17 mouse cellular contexts compared by ENCODE assay signal in genomic region chr9:85862562-85862961, GRCm38 (mm10). TPM values are rescaled to one million over a fixed set of nuclear protein-coding genes. Genes with fewer than 3 reads are reported as not detected.
A peak's percentile ranks its signal among the peaks of the same experiment; 100 is the strongest.
DNase-seq lines count a peak whose midpoint lies in the region; TF ChIP-seq lines count a peak whose summit lies in the region.
"Had no signal": no experiment of that assay in that cellular context is flagged by ENCODE, and none has a peak within 500 bp of the region (broad histone marks: within the 10 kb centered on the region; RNA-seq: fewer than 3 reads in every experiment).

No protein-coding gene starts in this region.

- TF ChIP-seq CTCF in brain, embryonic 14.5 days (IDR thresholded peaks at IDR 0.05; ENCODE audit: borderline replicate concordance, extremely low read depth, insufficient read depth, insufficient read length), result no peak

- TF ChIP-seq POLR2A in brain, embryonic 14.5 days (IDR thresholded peaks at IDR 0.05; ENCODE audit: borderline replicate concordance, extremely low read depth, insufficient read depth, insufficient read length, poor library complexity, severe bottlenecking), result no peak

- intact Hi-C loops in left cerebral cortex, postnatal 4 days (cut with DNase I), result no loop called here

- peak; percentile 27 to 63 for DNase-seq in adrenal gland, adult (ENCODE audit: inconsistent age in 2 of 2, low spot score in 1 of 2)
- DNase-seq in adrenal gland, postnatal 4 days (ENCODE audit: low spot score in 2 of 2), result no peak
- DNase-seq in left cerebral cortex, postnatal 4 days, result peak; percentile 21
- DNase-seq in left cerebral cortex, adult 9 months (ENCODE audit: low spot score in 2 of 2), result no peak
- peak; percentile 15 for DNase-seq in brain, embryonic 14.5 days (ENCODE audit: low read depth)
- DNase-seq in lung, postnatal 4 days, result peak; percentile 60 to 78
- DNase-seq in ovary, postnatal 14 days (ENCODE audit: low spot score), result no peak
- DNase-seq in testis, postnatal 14 days (ENCODE audit: low spot score), result no peak
- DNase-seq: cerebellum, adult 11-12 months; heart, adult 2 months; heart, postnatal 36 days; kidney, adult 11 months; layer of hippocampus, postnatal 36 days; liver, postnatal 0 days; midbrain, embryonic 14.5 days; right cerebral cortex, postnatal 25 days had no signal

RNA-seq across cellular contexts. Expression of gene Tpbg, which starts 20.4 kb away (rescaled TPM):
- 10 to 100 TPM in 1 of 2 experiments, 1 to 10 TPM in 1; 8.2 to 14.8 TPM for total RNA-seq in adrenal gland, postnatal 4 days (2021)
- total RNA-seq in left cerebral cortex, postnatal 4 days (2021), result 10 to 100 TPM; 24.2 to 32.8 TPM
- 16.9 and 25.0 TPM in 2 replicates for polyA plus RNA-seq in brain, embryonic 14.5 days (2012; rRNA removed)
- total RNA-seq: liver, adult 2 months had no signal

Comparison
In these comparisons a context has a peak if more than half of its experiments do, and no peak if none do; other contexts are left out.
1. DNase-seq: peak in adrenal gland, adult (2 of 2), left cerebral cortex, postnatal 4 days (single experiment), brain, embryonic 14.5 days (single experiment) and lung, postnatal 4 days (2 of 2); none in adrenal gland, postnatal 4 days (0 of 2), left cerebral cortex, adult 9 months (0 of 2), ovary, postnatal 14 days (single experiment) and testis, postnatal 14 days (single experiment).